Mouse (Mus musculus): ENCODE measurements around the gene Ppie.
"Not testable (repeated sequence)": the region's sequence is repeated elsewhere in the genome, so short reads cannot be mapped to it uniquely, and the experiment has no call there.

Gene Ppie

GRCm38 (mm10) chr4:123114651-123115050, 25.1 kb downstream of the Ppie start:
- DNase-seq (ENCODE audit: low read depth, low spot score), result not testable (repeated sequence)

- no peak for DNase-seq (ENCODE audit: low read depth, low spot score)
Measured at GRCm38 (mm10) chr4:123112216-123112764, 27.5 kb downstream of the Ppie start.

GRCm38 (mm10) chr4:123111275-123111983, 28.3 kb downstream of the Ppie start:
- not testable (repeated sequence) for DNase-seq (ENCODE audit: low read depth, low spot score)

GRCm38 (mm10) chr4:123110751-123111150, 29.0 kb downstream of the Ppie start:
- DNase-seq (ENCODE audit: low read depth, low spot score), result no peak

- no peak for DNase-seq (ENCODE audit: low read depth, low spot score)
Measured at GRCm38 (mm10) chr4:123108056-123108455, 31.7 kb downstream of the Ppie start.

- DNase-seq (ENCODE audit: low read depth, low spot score), result no peak
Measured at GRCm38 (mm10) chr4:123106864-123107263, 32.9 kb downstream of the Ppie start.

- DNase-seq (ENCODE audit: low read depth, low spot score), result not testable (repeated sequence)
Measured at GRCm38 (mm10) chr4:123105929-123106328, 33.8 kb downstream of the Ppie start.

GRCm38 (mm10) chr4:123105451-123105790, 34.3 kb downstream of the Ppie start:
- DNase-seq (ENCODE audit: low read depth, low spot score), result peak; percentile 29

- DNase-seq (ENCODE audit: low read depth, low spot score), result peak; percentile 80
Measured at GRCm38 (mm10) chr4:123104651-123105450, 34.9 kb downstream of the Ppie start, which contains the start of gene Bmp8b. Gene Bmp8b (plus strand): TSS chr4:123105165.

- DNase-seq (ENCODE audit: low read depth, low spot score), result no peak
Measured at GRCm38 (mm10) chr4:123093869-123094268, 45.9 kb downstream of the Ppie start.

- DNase-seq (ENCODE audit: low read depth, low spot score), result no peak
Measured at GRCm38 (mm10) chr4:123093064-123093776, 46.5 kb downstream of the Ppie start.

- peak; percentile 66 for DNase-seq (ENCODE audit: low read depth, low spot score)
Measured at GRCm38 (mm10) chr4:123092621-123093020, 47.1 kb downstream of the Ppie start.

GRCm38 (mm10) chr4:123086381-123086780, 53.4 kb downstream of the Ppie start:
- DNase-seq (ENCODE audit: low read depth, low spot score), result peak; percentile 29

- DNase-seq (ENCODE audit: low read depth, low spot score), result no peak
Measured at GRCm38 (mm10) chr4:123085290-123085689, 54.5 kb downstream of the Ppie start.

- no peak for DNase-seq (ENCODE audit: low read depth, low spot score)
Measured at GRCm38 (mm10) chr4:123083323-123083902, 56.3 kb downstream of the Ppie start.

GRCm38 (mm10) chr4:123082283-123083163, 57.2 kb downstream of the Ppie start:
- DNase-seq (ENCODE audit: low read depth, low spot score), result peak; percentile 79

GRCm38 (mm10) chr4:123080791-123081190, 59.0 kb downstream of the Ppie start:
- DNase-seq (ENCODE audit: low read depth, low spot score), result no peak

- no peak for DNase-seq (ENCODE audit: low read depth, low spot score)
Measured at GRCm38 (mm10) chr4:123078231-123078630, 61.5 kb downstream of the Ppie start.

All from ES-CJ7 (cell line).